Comparison of ENCODE assay signal across 22 mouse cellular contexts in genomic region chr8:83625676-83626299, GRCm38 (mm10). TPM values are rescaled to one million over a fixed set of nuclear protein-coding genes. Genes with fewer than 3 reads are reported as not detected.
A peak's percentile ranks its signal among the peaks of the same experiment; 100 is the strongest.
DNase-seq lines count a peak whose midpoint lies in the region; ATAC-seq and TF ChIP-seq lines count a peak whose summit lies in the region.
"Had no signal": no experiment of that assay in that cellular context is flagged by ENCODE, and none has a peak within 500 bp of the region (broad histone marks: within the 10 kb centered on the region; RNA-seq: fewer than 3 reads in every experiment).

No protein-coding gene starts in this region.

- no peak overlapping the region for H3K27ac ChIP-seq in liver, embryonic 11.5 days (ENCODE audit: low read depth, low read length)
- H3K27ac ChIP-seq in liver, postnatal 0 days (ENCODE audit: low read depth): no peak overlapping the region
- H3K27ac ChIP-seq: embryonic facial prominence, embryonic 10.5 days; forebrain, embryonic 13.5 days; heart, embryonic 10.5 days; hindbrain, embryonic 14.5 days; limb, embryonic 12.5 days had no signal

- H3K4me2 ChIP-seq in liver, embryonic 11.5 days: no peak overlapping the region
- no peak overlapping the region for H3K4me2 ChIP-seq in liver, postnatal 0 days (ENCODE audit: low read depth, low read length)
- H3K4me2 ChIP-seq: forebrain, embryonic 13.5 days; hindbrain, embryonic 14.5 days; limb, embryonic 12.5 days had no signal

- no peak for TF ChIP-seq CTCF in liver, postnatal 0 days (IDR thresholded peaks at IDR 0.05; ENCODE audit: low read depth)

- peaks cover 23% of the 10 kb centered on the region for H3K4me1 ChIP-seq in liver, embryonic 11.5 days (replicated peaks; ENCODE audit: control insufficient read depth, insufficient read depth, low read length)
- peaks cover 11% of the 10 kb centered on the region; the same call in 1 of the 2 replicates for H3K4me1 ChIP-seq in liver, postnatal 0 days (ENCODE audit: insufficient read depth)
- H3K4me1 ChIP-seq: forebrain, embryonic 13.5 days had no signal

- DNase-seq in ES-CJ7 (ENCODE audit: low read depth, low spot score) (peak; percentile 1), NIH3T3 (ENCODE audit: low read depth) (peak; percentile 38)
- DNase-seq in liver, embryonic 11.5 days (ENCODE audit: low spot score): no peak
- peak; percentile 9 for DNase-seq in liver, postnatal 0 days
- DNase-seq in adrenal gland, postnatal 25 days: no peak
- DNase-seq in kidney, adult 9 months: no peak
- DNase-seq in cerebellum, adult 9-10 months: no peak
- DNase-seq: cerebellum, adult 2 months; heart, postnatal 4 days; kidney, adult 2 months; kidney, postnatal 14 days; lung, adult 2 months; lung, postnatal 14 days; midbrain, embryonic 14.5 days; right cerebral cortex, postnatal 14 days; thymus, postnatal 25 days had no signal

- H3K4me3 ChIP-seq in liver, embryonic 11.5 days (ENCODE audit: low read depth, low read length): no peak overlapping the region
- H3K4me3 ChIP-seq in liver, postnatal 0 days (ENCODE audit: low read depth, low read length): no peak overlapping the region
- H3K4me3 ChIP-seq: embryonic facial prominence, embryonic 10.5 days; forebrain, embryonic 13.5 days; heart, embryonic 10.5 days; limb, embryonic 12.5 days; megakaryocyte, embryonic 14.5 days had no signal

- H3K36me3 ChIP-seq in liver, embryonic 11.5 days (ENCODE audit: control insufficient read depth, insufficient read depth, low read length): no peaks in the 10 kb centered on the region
- H3K36me3 ChIP-seq in liver, postnatal 0 days (replicated peaks; ENCODE audit: insufficient read depth, low read length): no peaks in the 10 kb centered on the region
- H3K36me3 ChIP-seq: embryonic facial prominence, embryonic 10.5 days; heart, embryonic 10.5 days; limb, embryonic 12.5 days had no signal

- peak; percentile 74 for ATAC-seq in liver, embryonic 11.5 days (replicated peaks; ENCODE audit: low FRiP score)
- ATAC-seq in liver, postnatal 0 days: peak; percentile 64
- ATAC-seq: forebrain, embryonic 13.5 days had no signal

- H3K27me3 ChIP-seq in liver, embryonic 11.5 days (replicated peaks; ENCODE audit: control insufficient read depth, insufficient read depth, low read length): no peaks in the 10 kb centered on the region
- H3K27me3 ChIP-seq in liver, postnatal 0 days (ENCODE audit: insufficient read depth, low read length): no peaks in the 10 kb centered on the region
- H3K27me3 ChIP-seq: forebrain, embryonic 13.5 days; limb, embryonic 12.5 days had no signal

- WGBS in liver, embryonic 11.5 days: 77% methylated on average over 6 of the region's 6 CpGs
- WGBS in liver, postnatal 0 days (ENCODE audit: insufficient replicate concordance): 65% methylated on average over 6 of the region's 6 CpGs

- peak; percentile 92 for TF ChIP-seq EP300 in liver, postnatal 0 days (IDR thresholded peaks at IDR 0.05; ENCODE audit: low read depth)

- no peak overlapping the region for H3K9ac ChIP-seq in liver, embryonic 11.5 days (ENCODE audit: low read depth, low read length)
- no peak overlapping the region for H3K9ac ChIP-seq in liver, postnatal 0 days (replicated peaks)
- H3K9ac ChIP-seq: forebrain, embryonic 13.5 days; hindbrain, embryonic 14.5 days; limb, embryonic 12.5 days had no signal

- H3K9me3 ChIP-seq in liver, embryonic 11.5 days (ENCODE audit: control insufficient read depth, low read length): no peaks in the 10 kb centered on the region
- H3K9me3 ChIP-seq in liver, postnatal 0 days (ENCODE audit: low read length): no peaks in the 10 kb centered on the region
- H3K9me3 ChIP-seq: embryonic facial prominence, embryonic 10.5 days; forebrain, embryonic 13.5 days; heart, embryonic 10.5 days; limb, embryonic 12.5 days; megakaryocyte, embryonic 14.5 days had no signal

RNA-seq across cellular contexts. Expression of gene Dnajb1, which starts 17.8 kb away (rescaled TPM):
- polyA plus RNA-seq in liver, embryonic 11.5 days (2014; fragmentation: Nextera tagmentation; extraction: Ambion mirVana): 75.9 and 77.1 TPM in 2 replicates
- 29.4 and 31.6 TPM in 2 replicates for polyA plus RNA-seq in liver, postnatal 0 days (2015; fragmentation: Nextera tagmentation; extraction: Ambion mirVana)
- 27.7 and 28.0 TPM in 2 replicates for total RNA-seq in adrenal gland, postnatal 25 days (2021)

RNA-seq across cellular contexts. Expression of gene Tecr, which starts 18.0 kb away (rescaled TPM):
- polyA plus RNA-seq in liver, embryonic 11.5 days (2014; fragmentation: Nextera tagmentation; extraction: Ambion mirVana): 468 and 475 TPM in 2 replicates
- 252 and 258 TPM in 2 replicates for polyA plus RNA-seq in liver, postnatal 0 days (2015; fragmentation: Nextera tagmentation; extraction: Ambion mirVana)
- 582 and 661 TPM in 2 replicates for total RNA-seq in adrenal gland, postnatal 25 days (2021)

RNA-seq across cellular contexts. Expression of gene Gipc1, which starts 26.7 kb away (rescaled TPM):
- polyA plus RNA-seq in liver, embryonic 11.5 days (2014; fragmentation: Nextera tagmentation; extraction: Ambion mirVana): 113 and 114 TPM in 2 replicates
- 44.4 and 46.1 TPM in 2 replicates for polyA plus RNA-seq in liver, postnatal 0 days (2015; fragmentation: Nextera tagmentation; extraction: Ambion mirVana)
- total RNA-seq in adrenal gland, postnatal 25 days (2021): 42.3 and 48.8 TPM in 2 replicates

RNA-seq across cellular contexts. Expression of gene Ptger1, which starts 40.7 kb away (rescaled TPM):
- polyA plus RNA-seq in liver, embryonic 11.5 days (2014; fragmentation: Nextera tagmentation; extraction: Ambion mirVana): 0.49 and 0.53 TPM in 2 replicates
- polyA plus RNA-seq in liver, postnatal 0 days (2015; fragmentation: Nextera tagmentation; extraction: Ambion mirVana): 0.12 and 0.16 TPM in 2 replicates
- 0.86 and 2.5 TPM in 2 replicates for total RNA-seq in adrenal gland, postnatal 25 days (2021)

RNA-seq across cellular contexts. Expression of gene Ndufb7, which starts 59.3 kb away (rescaled TPM):
- 321 and 354 TPM in 2 replicates for polyA plus RNA-seq in liver, embryonic 11.5 days (2014; fragmentation: Nextera tagmentation; extraction: Ambion mirVana)
- 298 and 304 TPM in 2 replicates for polyA plus RNA-seq in liver, postnatal 0 days (2015; fragmentation: Nextera tagmentation; extraction: Ambion mirVana)
- total RNA-seq in adrenal gland, postnatal 25 days (2021): 223 and 229 TPM in 2 replicates

Comparison
In these comparisons a context has a peak if more than half of its experiments do, and no peak if none do; other contexts are left out.
1. DNase-seq: peak in ES-CJ7 (single experiment), NIH3T3 (single experiment) and liver, postnatal 0 days (single experiment); none in liver, embryonic 11.5 days (single experiment), adrenal gland, postnatal 25 days (single experiment), kidney, adult 9 months (single experiment) and cerebellum, adult 9-10 months (single experiment).